Mouse (Mus musculus): ENCODE measurements around the gene Sorl1. TPM values are rescaled to one million over a fixed set of nuclear protein-coding genes. Genes with fewer than 3 reads are reported as not detected.

Gene Sorl1
- polyA plus RNA-seq, 1 experiment = 73.1 TPM

- Histone ChIP-seq H3K4me3 (ENCODE audit: insufficient read depth, low read length) (no peak overlapping the region), H3K4me1 (ENCODE audit: control insufficient read depth, insufficient read depth, low read length) (peaks cover 6% of the 10 kb centered on the region), H3K27ac (ENCODE audit: insufficient read depth, low read length) (no peak overlapping the region)
- TF ChIP-seq POLR2A (IDR thresholded peaks at IDR 0.05; ENCODE audit: extremely low read depth, insufficient read depth, low read length) = no peak
- no peak for TF ChIP-seq CTCF (IDR thresholded peaks at IDR 0.05; ENCODE audit: extremely low read depth, insufficient read depth, low read length)
Observed at GRCm38 (mm10) chr9:42035213-42035765, 88.8 kb downstream of the Sorl1 start.

DNA sequence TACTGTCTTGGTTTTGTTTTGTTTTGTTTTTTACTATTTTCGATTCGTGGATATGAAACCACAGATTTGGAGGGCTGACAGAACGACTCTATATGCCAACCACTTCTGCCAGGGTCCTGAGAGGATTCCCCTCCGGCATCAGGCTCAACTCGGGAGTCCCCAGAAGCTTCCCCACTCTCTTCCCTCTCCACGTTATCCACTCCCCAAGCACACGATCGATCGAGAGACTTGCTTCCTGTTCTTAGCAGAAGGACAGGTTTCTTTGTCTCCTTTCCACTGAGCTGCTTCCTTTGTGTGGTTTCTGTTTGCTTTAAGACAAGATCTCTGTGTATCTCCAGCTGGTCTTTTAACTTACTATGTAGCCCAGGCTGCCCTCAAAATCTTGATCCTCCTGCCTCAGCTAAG, 90.0 kb downstream of the Sorl1 start:
- H3K27ac ChIP-seq (ENCODE audit: insufficient read depth, low read length) = no peak overlapping the region
- H3K4me3 ChIP-seq (ENCODE audit: insufficient read depth, low read length) = no peak overlapping the region
- peaks cover 5% of the 10 kb centered on the region for H3K4me1 ChIP-seq (ENCODE audit: control insufficient read depth, insufficient read depth, low read length)
- no peak for TF ChIP-seq POLR2A (IDR thresholded peaks at IDR 0.05; ENCODE audit: extremely low read depth, insufficient read depth, low read length)
- no peak for TF ChIP-seq CTCF (IDR thresholded peaks at IDR 0.05; ENCODE audit: extremely low read depth, insufficient read depth, low read length)

GRCm38 (mm10) chr9:42033291-42034115, 90.6 kb downstream of the Sorl1 start:
- H3K27ac ChIP-seq (ENCODE audit: insufficient read depth, low read length) = no peak overlapping the region
- TF ChIP-seq POLR2A (IDR thresholded peaks at IDR 0.05; ENCODE audit: extremely low read depth, insufficient read depth, low read length) (no peak), CTCF (IDR thresholded peaks at IDR 0.05; ENCODE audit: extremely low read depth, insufficient read depth, low read length) (no peak)
- peaks cover 3% of the 10 kb centered on the region; the same call in 1 of the 2 replicates for H3K4me1 ChIP-seq (ENCODE audit: control insufficient read depth, insufficient read depth, low read length)
- no peak overlapping the region for H3K4me3 ChIP-seq (ENCODE audit: insufficient read depth, low read length)

- Histone ChIP-seq H3K4me1 (ENCODE audit: control insufficient read depth, insufficient read depth, low read length) (peaks cover 3% of the 10 kb centered on the region; the same call in 1 of the 2 replicates), H3K4me3 (ENCODE audit: insufficient read depth, low read length) (no peak overlapping the region), H3K27ac (ENCODE audit: insufficient read depth, low read length) (no peak overlapping the region)
- no peak for TF ChIP-seq CTCF (IDR thresholded peaks at IDR 0.05; ENCODE audit: extremely low read depth, insufficient read depth, low read length)
- TF ChIP-seq POLR2A (IDR thresholded peaks at IDR 0.05; ENCODE audit: extremely low read depth, insufficient read depth, low read length) = no peak
Observed at GRCm38 (mm10) chr9:42032419-42032818, 91.7 kb downstream of the Sorl1 start.

DNA sequence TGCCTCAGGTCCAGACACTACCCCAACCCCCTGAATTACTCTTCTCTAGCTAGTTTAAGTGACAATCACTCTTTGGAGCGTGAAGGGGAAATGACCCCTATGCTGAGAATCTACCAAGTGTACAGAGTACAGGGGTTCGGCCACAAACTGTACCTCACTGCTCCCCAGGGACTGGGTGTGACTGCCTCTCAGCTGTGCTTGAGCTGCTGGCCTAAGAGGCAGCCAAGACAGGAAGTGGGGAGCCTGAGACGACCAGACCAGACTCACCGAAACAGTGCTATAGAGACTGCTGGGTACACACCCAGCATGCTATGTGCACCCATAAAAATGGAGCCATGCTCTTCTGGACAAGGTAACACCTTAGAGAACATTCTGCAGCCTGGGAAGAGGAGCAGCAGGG, 95.3 kb downstream of the Sorl1 start:
- Histone ChIP-seq H3K4me1 (ENCODE audit: control insufficient read depth, insufficient read depth, low read length) (0 out of 2 replicates have a peak, but pooled peaks cover 1% of the 10 kb centered on the region), H3K27ac (ENCODE audit: insufficient read depth, low read length) (no peak overlapping the region), H3K4me3 (ENCODE audit: insufficient read depth, low read length) (no peak overlapping the region)
- TF ChIP-seq CTCF (IDR thresholded peaks at IDR 0.05; ENCODE audit: extremely low read depth, insufficient read depth, low read length) (no peak), POLR2A (IDR thresholded peaks at IDR 0.05; ENCODE audit: extremely low read depth, insufficient read depth, low read length) (no peak)

DNA sequence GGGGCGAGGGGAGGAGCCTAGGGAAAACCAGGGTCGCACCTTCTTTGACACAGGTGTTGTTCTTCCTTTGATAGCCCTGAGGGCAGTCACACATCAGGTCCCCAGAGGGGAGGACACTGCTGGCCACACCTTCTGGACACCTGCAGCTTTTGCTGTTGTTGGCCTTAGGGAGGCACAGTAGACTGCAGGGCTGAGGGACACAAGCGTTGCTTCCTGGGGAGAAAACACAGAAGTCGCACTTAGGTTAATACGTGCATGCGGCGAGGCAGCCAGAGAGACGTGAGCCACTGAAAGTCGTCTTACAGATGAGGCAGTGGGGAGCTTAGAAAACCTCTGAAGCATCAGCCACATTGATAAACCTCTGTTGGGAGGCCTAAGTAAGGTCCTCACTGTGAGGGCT, 99.8 kb downstream of the Sorl1 start:
- no peak overlapping the region for H3K4me3 ChIP-seq (ENCODE audit: insufficient read depth, low read length)
- TF ChIP-seq POLR2A (IDR thresholded peaks at IDR 0.05; ENCODE audit: extremely low read depth, insufficient read depth, low read length) = no peak
- TF ChIP-seq CTCF (IDR thresholded peaks at IDR 0.05; ENCODE audit: extremely low read depth, insufficient read depth, low read length) = no peak
- H3K4me1 ChIP-seq (ENCODE audit: control insufficient read depth, insufficient read depth, low read length) = 0 out of 2 replicates have a peak, but pooled peaks cover 1% of the 10 kb centered on the region
- H3K27ac ChIP-seq (ENCODE audit: insufficient read depth, low read length) = no peak overlapping the region

- no peak for TF ChIP-seq CTCF (IDR thresholded peaks at IDR 0.05; ENCODE audit: extremely low read depth, insufficient read depth, low read length)
- TF ChIP-seq POLR2A (IDR thresholded peaks at IDR 0.05; ENCODE audit: extremely low read depth, insufficient read depth, low read length) = no peak
- H3K27ac ChIP-seq (ENCODE audit: insufficient read depth, low read length) = no peak overlapping the region
Observed at GRCm38 (mm10) chr9:42023383-42023782, 100.7 kb downstream of the Sorl1 start.

GRCm38 (mm10) chr9:42022318-42022717, 101.8 kb downstream of the Sorl1 start:
- Histone ChIP-seq H3K4me3 (ENCODE audit: insufficient read depth, low read length) (no peak overlapping the region), H3K4me1 (ENCODE audit: control insufficient read depth, insufficient read depth, low read length) (no peaks in the 10 kb centered on the region), H3K27ac (ENCODE audit: insufficient read depth, low read length) (no peak overlapping the region)
- TF ChIP-seq CTCF (IDR thresholded peaks at IDR 0.05; ENCODE audit: extremely low read depth, insufficient read depth, low read length) (no peak), POLR2A (IDR thresholded peaks at IDR 0.05; ENCODE audit: extremely low read depth, insufficient read depth, low read length) (no peak)

More at GRCm38 (mm10) chr9:42023383-42023782, 100.7 kb downstream of the Sorl1 start:
- Histone ChIP-seq H3K4me1 (ENCODE audit: control insufficient read depth, insufficient read depth, low read length) (no peaks in the 10 kb centered on the region), H3K4me3 (ENCODE audit: insufficient read depth, low read length) (no peak overlapping the region)

DNA sequence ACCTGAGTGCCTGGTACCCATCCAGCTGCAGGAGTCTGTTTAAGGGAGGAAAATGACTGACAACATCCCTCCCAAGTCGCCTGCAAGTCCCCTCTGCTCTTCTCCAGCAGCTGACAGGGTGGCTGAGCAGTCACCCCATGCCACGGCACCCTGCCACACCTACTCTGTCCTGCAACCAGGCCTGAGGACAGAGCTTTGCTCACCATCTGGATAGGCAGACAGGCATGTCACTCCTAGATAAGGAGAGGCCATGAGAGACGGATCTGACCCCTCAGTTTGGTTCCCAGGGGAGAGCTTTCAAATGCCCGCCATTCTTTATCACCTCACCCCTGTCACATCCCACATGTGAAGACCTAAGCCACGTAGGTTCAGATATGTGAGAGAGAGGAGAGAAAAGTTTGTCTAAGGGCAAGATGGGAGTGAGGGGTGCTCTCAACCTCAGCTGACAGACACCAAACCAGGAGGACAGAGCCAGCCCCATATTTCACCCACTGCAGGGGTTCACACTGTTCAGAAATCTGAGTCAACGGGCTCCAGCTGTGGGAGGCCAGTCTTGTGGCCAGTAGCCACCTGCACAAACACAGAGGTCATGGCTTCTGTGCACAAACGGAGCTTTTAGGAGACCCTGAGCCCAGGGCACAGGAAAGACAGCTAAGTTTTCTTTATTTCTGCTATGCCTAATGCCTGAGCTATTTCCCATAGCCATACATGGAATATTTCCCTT, 104.6 kb downstream of the Sorl1 start:
- TF ChIP-seq POLR2A (IDR thresholded peaks at IDR 0.05; ENCODE audit: extremely low read depth, insufficient read depth, low read length) = no peak
- no peak for TF ChIP-seq CTCF (IDR thresholded peaks at IDR 0.05; ENCODE audit: extremely low read depth, insufficient read depth, low read length)
- no peak overlapping the region for H3K27ac ChIP-seq (ENCODE audit: insufficient read depth, low read length)
- no peaks in the 10 kb centered on the region for H3K4me1 ChIP-seq (ENCODE audit: control insufficient read depth, insufficient read depth, low read length)
- H3K4me3 ChIP-seq (ENCODE audit: insufficient read depth, low read length) = no peak overlapping the region
